Mouse (Mus musculus): ENCODE results near the gene Gsta3. TPM values are rescaled to one million over a fixed set of nuclear protein-coding genes. Genes with fewer than 3 reads are reported as not detected.
"Not testable (repeated sequence)": the region's sequence is repeated elsewhere in the genome, so short reads cannot be mapped to it uniquely, and the experiment has no call there.

Gene Gsta3
- polyA plus RNA-seq, 1 experiment from 2014 or later, result 0.29 TPM

DNA sequence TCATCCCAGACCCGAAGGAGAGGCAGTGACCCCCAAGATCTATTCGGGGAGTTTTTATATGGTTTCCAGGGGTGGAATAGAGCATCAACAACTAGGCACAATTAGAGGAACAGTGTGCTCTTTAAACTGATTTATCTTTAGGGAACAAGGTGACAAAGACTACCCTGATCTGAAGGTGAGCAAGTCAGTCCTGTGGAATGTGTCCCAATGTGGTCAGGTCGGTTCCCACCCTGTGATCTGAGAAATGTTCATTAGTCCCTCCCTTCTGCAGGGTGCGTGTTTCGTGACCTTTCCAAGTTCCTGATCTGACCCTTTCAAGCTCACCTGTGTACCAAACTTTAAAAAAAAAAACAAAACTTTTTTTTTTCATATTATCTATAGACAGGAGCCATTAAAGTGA lies 16.5 kb downstream of the Gsta3 start:
- Histone ChIP-seq H3K27me3 (no peaks in the 10 kb centered on the region), H3K4me2 (no peak overlapping the region), H3K9me3 (no peaks in the 10 kb centered on the region), H3K4me1 (replicated peaks) (no peaks in the 10 kb centered on the region), H3K36me3 (no peaks in the 10 kb centered on the region), H3K4me3 (no peak overlapping the region), H3K9ac (no peak overlapping the region), H3K27ac (replicated peaks) (no peak overlapping the region)
- ATAC-seq (ENCODE audit: low FRiP score, low read depth), result no peak
- 81% methylated on average over 5 of the region's 5 CpGs for WGBS

DNA sequence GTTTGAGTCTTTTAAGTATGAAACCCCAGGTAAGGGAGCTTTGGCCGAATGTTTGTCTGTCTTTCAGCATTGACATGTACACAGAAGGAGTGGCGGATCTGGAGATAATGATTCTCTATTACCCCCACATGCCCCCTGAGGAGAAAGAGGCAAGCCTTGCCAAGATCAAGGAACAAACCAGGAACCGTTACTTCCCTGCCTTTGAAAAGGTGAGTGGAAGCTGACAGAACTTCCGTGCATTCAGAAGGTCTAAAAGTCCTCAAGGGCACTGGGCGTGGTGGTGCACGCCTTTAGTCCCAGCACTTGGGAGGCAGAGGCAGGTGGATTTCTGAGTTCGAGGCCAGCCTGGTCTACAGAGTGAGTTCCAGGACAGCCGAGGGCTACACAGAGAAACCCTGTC lies 19.6 kb downstream of the Gsta3 start:
- 85% methylated on average over 8 of the region's 8 CpGs for WGBS
- not testable (repeated sequence) for H3K9me3 ChIP-seq; H3K4me3 ChIP-seq; H3K9ac ChIP-seq; ATAC-seq (ENCODE audit: low FRiP score, low read depth); H3K36me3 ChIP-seq; H3K27ac ChIP-seq (replicated peaks); H3K4me2 ChIP-seq; H3K4me1 ChIP-seq (replicated peaks); H3K27me3 ChIP-seq

DNA sequence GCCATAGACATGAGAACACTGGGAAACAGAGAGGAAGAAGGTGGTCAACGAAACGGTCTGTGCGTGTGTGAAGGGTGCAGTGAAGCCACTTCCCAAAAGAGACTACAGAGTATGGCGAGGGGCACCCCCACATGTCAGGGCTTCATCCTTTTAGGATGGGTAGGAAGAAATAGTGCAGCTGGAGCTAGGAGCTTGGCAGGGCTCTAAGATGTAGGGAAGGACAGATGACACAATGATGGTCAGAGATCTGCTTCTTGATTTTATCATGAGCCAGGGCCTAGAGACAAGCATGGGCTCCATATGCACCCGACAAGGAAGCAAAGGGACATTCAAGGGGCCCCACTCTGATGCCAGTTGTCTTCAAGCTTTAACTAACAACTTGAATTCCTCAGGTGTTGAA lies 22.0 kb downstream of the Gsta3 start:
- Histone ChIP-seq H3K4me1 (replicated peaks) (no peaks in the 10 kb centered on the region), H3K27ac (replicated peaks) (no peak overlapping the region), H3K27me3 (no peaks in the 10 kb centered on the region), H3K9me3 (no peaks in the 10 kb centered on the region), H3K36me3 (no peaks in the 10 kb centered on the region), H3K4me2 (no peak overlapping the region), H3K4me3 (no peak overlapping the region), H3K9ac (no peak overlapping the region)
- no peak for ATAC-seq (ENCODE audit: low FRiP score, low read depth)
- 94% methylated on average over 5 of the region's 5 CpGs for WGBS

DNA sequence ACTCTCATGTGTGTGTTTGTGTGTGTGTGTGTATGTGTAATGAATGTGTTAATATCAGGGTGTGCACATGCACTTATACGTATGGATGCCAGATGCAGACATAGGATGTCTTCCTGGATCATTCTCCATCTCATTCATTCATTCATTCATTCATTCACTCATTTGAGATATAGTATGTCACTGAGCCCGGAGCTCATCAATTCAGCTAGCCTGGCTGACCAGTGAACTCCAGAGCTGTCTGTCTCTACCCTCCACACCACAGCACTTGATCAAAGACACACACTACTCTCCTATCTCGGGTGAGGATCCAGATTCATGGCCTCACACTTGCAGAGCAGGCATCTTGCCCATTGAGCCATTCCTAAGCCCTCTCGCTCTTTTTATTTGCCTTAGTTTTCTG lies 23.6 kb downstream of the Gsta3 start:
- 92% methylated on average over 4 of the region's 4 CpGs for WGBS

DNA sequence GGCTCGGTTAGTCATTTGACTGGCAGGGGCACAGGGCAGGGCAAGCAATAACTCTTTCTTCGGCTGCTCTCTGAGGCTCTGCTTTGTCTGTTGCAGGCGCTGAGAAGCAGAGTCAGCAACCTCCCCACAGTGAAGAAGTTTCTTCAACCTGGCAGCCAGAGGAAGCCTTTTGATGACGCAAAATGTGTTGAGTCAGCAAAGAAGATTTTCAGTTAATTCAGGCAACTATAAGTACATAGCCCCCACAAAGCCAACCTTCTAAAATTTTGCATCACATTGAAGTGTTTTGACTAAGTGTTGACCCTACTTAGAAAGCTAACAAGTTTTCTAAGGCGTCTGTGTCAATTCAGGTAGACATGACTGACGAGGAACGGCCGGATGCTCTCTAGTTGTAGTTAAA lies 24.4 kb downstream of the Gsta3 start:
- no peak overlapping the region for H3K9ac ChIP-seq
- H3K4me2 ChIP-seq, result no peak overlapping the region
- no peaks in the 10 kb centered on the region for H3K27me3 ChIP-seq
- ATAC-seq (ENCODE audit: low FRiP score, low read depth), result no peak
- no peaks in the 10 kb centered on the region for H3K9me3 ChIP-seq
- H3K27ac ChIP-seq (replicated peaks), result no peak overlapping the region
- H3K36me3 ChIP-seq, result no peaks in the 10 kb centered on the region
- 76% methylated on average over 8 of the region's 8 CpGs for WGBS
- H3K4me3 ChIP-seq, result no peak overlapping the region
- no peaks in the 10 kb centered on the region for H3K4me1 ChIP-seq (replicated peaks)

More for the DNA sequence above, 23.6 kb downstream of the Gsta3 start:
- H3K4me2 ChIP-seq, result no peak overlapping the region
- no peak overlapping the region for H3K27ac ChIP-seq (replicated peaks)
- no peak for ATAC-seq (ENCODE audit: low FRiP score, low read depth)
- no peak overlapping the region for H3K9ac ChIP-seq
- no peak overlapping the region for H3K4me3 ChIP-seq
- no peaks in the 10 kb centered on the region for H3K36me3 ChIP-seq
- no peaks in the 10 kb centered on the region for H3K27me3 ChIP-seq
- no peaks in the 10 kb centered on the region for H3K9me3 ChIP-seq
- H3K4me1 ChIP-seq (replicated peaks), result no peaks in the 10 kb centered on the region

DNA sequence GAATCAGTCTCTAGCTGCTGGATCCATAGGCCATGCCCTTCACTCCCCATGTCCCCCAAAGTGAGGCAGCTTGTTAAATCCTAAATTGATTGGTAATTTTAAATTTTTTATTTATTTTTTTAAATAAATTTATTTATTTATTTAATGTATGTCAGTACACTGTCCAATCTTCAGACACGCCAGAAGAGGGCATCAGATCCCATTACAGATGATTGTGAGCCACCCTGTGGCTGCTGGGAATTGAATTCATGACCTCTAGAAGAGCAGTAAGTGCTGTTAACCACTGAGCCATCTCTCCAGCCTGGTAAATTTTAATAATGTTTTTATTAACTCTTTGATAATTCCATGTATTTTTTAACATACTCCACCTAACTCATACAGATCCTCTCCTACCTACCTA lies 26.4 kb downstream of the Gsta3 start:
- Histone ChIP-seq H3K27me3 (no peaks in the 10 kb centered on the region), H3K4me1 (replicated peaks) (no peaks in the 10 kb centered on the region; the same call in 1 of the 2 replicates), H3K9ac (no peak overlapping the region), H3K27ac (replicated peaks) (no peak overlapping the region), H3K4me2 (no peak overlapping the region), H3K9me3 (no peaks in the 10 kb centered on the region), H3K36me3 (no peaks in the 10 kb centered on the region), H3K4me3 (no peak overlapping the region)
- 89% methylated on average over 1 of the region's 1 CpGs for WGBS
- ATAC-seq (ENCODE audit: low FRiP score, low read depth), result no peak

DNA sequence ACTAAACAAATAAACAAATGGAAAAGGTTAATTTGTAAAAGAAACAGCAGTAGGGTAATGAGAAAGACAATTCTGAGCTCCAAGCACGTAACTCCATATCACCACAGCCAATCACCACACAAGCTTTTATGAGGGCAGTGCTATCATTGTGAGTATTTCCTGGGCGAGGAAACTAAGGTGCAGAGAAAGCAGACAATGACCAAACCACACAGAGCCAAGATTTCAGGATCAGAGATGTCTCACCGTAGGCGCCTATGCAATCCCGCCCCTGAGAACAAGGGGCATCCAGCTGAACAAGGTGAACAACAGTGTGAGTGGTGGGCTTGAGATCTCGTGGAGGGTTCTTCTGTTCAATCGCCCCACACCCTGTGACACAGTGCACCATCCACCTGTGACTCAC lies 27.1 kb downstream of the Gsta3 start:
- not testable (repeated sequence) for ATAC-seq (ENCODE audit: low FRiP score, low read depth); H3K9ac ChIP-seq; H3K4me3 ChIP-seq; H3K27me3 ChIP-seq; H3K9me3 ChIP-seq; H3K4me1 ChIP-seq (replicated peaks); H3K4me2 ChIP-seq; H3K27ac ChIP-seq (replicated peaks); H3K36me3 ChIP-seq
- 91% methylated on average over 7 of the region's 7 CpGs for WGBS

DNA sequence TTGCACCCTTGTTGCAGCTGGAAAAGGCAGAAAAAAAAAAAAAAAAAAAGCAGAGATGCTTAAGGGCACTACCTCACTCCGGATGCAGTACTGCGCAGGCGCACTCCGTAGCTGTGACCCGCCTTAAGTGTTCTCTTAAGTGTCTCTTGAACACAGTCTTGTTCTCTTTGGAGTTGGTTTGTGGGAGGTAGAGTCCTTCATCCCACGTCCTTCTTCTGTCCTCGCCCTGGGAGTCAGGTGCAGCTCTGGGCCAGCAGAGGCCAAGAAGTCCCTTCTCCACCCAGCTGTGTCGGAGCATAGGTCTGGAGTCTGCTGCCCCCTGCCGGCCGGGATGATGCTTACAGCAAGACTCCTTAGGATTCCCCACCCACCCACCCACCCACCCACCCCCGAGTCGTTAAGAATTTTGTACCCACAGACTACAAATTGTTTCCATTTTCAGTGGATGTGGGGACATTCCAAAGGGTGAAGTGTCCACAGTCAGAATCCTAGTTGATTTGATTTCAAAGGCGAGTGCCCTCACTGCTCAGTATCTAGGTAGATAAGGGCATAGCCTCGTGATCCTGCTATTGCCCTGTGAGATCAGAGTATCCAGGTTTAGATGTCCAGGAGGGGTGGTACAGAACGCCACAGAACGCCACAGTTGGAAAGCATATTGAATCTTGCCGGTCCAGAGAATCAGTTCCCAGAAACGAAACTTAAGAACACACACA lies 31.1 kb downstream of the Gsta3 start:
- H3K9me3 ChIP-seq, result no peaks in the 10 kb centered on the region
- H3K4me3 ChIP-seq, result peak overlapping the region; percentile 18
- H3K4me1 ChIP-seq (replicated peaks), result no peaks in the 10 kb centered on the region; the same call in 1 of the 2 replicates
- ATAC-seq (ENCODE audit: low FRiP score, low read depth), result peak; percentile 69
- no peak overlapping the region for H3K27ac ChIP-seq (replicated peaks)
- H3K9ac ChIP-seq, result no peak overlapping the region
- peak overlapping the region; percentile 54 for H3K4me2 ChIP-seq
- H3K36me3 ChIP-seq, result no peaks in the 10 kb centered on the region
- WGBS, result 24% methylated on average over 18 of the region's 18 CpGs
- 0 out of 2 replicates have a peak, but pooled peaks cover 2% of the 10 kb centered on the region for H3K27me3 ChIP-seq

DNA sequence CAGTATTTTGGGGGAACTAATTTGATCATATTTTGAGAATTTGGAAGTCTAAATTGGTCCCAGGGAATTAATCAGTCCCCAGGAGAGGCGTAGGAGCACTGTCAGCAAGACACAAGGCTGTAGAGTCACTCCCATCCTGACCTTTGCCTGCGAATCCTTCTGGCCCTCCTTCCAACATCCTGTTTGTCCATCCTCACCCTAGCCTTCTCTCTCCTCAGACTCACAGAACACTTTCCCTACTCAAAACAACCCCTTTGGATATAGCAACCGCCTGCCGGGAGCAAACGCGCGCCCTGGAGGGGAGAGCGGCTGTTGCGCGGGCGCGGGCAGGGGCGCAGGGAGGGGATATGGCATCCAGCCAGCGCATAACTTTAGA lies 31.7 kb downstream of the Gsta3 start:
- 0 out of 2 replicates have a peak, but pooled peaks cover 2% of the 10 kb centered on the region for H3K27me3 ChIP-seq
- 15% methylated on average over 14 of the region's 14 CpGs for WGBS
- H3K4me3 ChIP-seq, result peak overlapping the region; percentile 17
- H3K9ac ChIP-seq, result no peak overlapping the region
- no peak for ATAC-seq (ENCODE audit: low FRiP score, low read depth)
- peak overlapping the region; percentile 54 for H3K4me2 ChIP-seq
- no peaks in the 10 kb centered on the region for H3K9me3 ChIP-seq
- no peak overlapping the region for H3K27ac ChIP-seq (replicated peaks)
- no peaks in the 10 kb centered on the region for H3K36me3 ChIP-seq
- no peaks in the 10 kb centered on the region; the same call in 1 of the 2 replicates for H3K4me1 ChIP-seq (replicated peaks)

DNA sequence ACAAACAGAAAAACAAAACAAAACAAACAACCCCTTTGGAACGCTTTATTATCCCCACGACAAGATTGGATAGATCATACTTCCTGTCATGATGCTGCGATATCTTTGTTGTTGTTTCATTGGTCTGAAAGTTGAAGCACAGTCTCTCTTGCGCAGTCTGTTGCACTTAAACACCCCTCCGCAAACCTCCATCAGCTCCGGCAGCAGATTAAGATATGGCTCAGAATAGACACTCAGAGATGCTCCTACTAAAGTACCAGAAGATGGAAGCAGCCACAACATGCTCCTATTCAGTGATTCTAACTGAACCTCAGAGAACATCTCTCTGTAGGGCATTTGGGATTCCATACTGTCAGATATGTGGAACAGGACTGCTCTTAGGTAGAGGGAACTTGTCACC lies 32.7 kb downstream of the Gsta3 start:
- no peaks in the 10 kb centered on the region; the same call in 1 of the 2 replicates for H3K4me1 ChIP-seq (replicated peaks)
- no peak for ATAC-seq (ENCODE audit: low FRiP score, low read depth)
- no peak overlapping the region for H3K4me2 ChIP-seq
- H3K27me3 ChIP-seq, result 0 out of 2 replicates have a peak, but pooled peaks cover 2% of the 10 kb centered on the region
- WGBS, result 96% methylated on average over 6 of the region's 6 CpGs
- H3K36me3 ChIP-seq, result no peaks in the 10 kb centered on the region
- H3K27ac ChIP-seq (replicated peaks), result no peak overlapping the region
- no peak overlapping the region for H3K4me3 ChIP-seq
- H3K9ac ChIP-seq, result no peak overlapping the region
- H3K9me3 ChIP-seq, result no peaks in the 10 kb centered on the region

DNA sequence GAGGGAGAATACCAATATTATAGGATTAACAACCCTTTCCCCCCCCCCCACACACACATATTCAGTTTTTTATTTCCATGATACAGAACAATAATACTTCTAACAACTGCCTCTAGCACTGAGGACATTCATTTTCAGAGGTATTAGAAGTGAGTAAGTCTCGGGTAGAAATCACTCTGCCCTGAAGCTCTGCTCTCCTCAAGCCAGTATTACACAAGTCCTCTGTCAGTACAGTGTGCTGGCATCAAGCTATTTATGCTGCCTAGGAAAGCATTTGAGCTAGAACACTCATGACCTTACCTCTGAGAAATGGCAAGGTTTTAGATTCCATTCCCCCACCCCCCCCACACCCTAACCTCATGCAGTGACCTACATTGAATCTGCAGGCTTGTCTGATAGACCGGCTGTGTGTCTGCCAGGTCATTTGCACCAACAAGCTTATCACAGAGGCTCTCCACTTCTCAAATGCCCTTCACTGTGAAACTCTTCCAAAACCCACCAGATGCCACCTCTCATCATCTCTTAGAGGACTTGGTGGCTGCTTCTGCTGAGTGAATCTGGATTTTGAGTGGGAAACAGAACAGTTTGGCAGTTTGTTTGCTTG lies 34.1 kb downstream of the Gsta3 start:
- Histone ChIP-seq H3K4me3 (no peak overlapping the region), H3K9me3 (no peaks in the 10 kb centered on the region), H3K9ac (no peak overlapping the region), H3K36me3 (no peaks in the 10 kb centered on the region), H3K4me2 (no peak overlapping the region), H3K27me3 (0 out of 2 replicates have a peak, but pooled peaks cover 2% of the 10 kb centered on the region), H3K27ac (replicated peaks) (no peak overlapping the region), H3K4me1 (replicated peaks) (no peaks in the 10 kb centered on the region; the same call in 1 of the 2 replicates)
- 76% methylated on average over 2 of the region's 2 CpGs for WGBS
- no peak for ATAC-seq (ENCODE audit: low FRiP score, low read depth)

DNA sequence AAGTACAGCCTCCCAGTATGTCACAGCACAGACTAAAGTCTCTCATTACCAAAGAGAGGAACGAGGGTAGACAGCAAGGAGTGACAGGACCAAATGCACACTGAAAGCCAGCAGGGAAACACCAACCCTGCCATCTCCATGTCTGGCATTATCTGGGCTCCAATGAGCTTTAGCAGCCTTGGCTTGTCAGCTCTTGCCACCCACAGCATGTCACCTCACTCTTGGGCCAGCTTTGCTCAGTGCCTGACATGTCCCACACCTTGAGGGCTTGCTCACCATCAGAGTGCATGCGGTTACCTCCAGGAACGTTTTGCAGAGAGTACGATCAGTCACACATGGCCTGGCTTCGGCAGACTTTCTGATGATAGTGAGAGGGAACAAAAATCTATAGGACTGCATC lies 35.0 kb downstream of the Gsta3 start:
- not testable (repeated sequence) for H3K36me3 ChIP-seq; ATAC-seq (ENCODE audit: low FRiP score, low read depth)

More for the DNA sequence above, 35.0 kb downstream of the Gsta3 start:
- H3K27me3 ChIP-seq; H3K4me1 ChIP-seq (replicated peaks); H3K4me2 ChIP-seq; H3K4me3 ChIP-seq; H3K27ac ChIP-seq (replicated peaks); H3K9ac ChIP-seq; H3K9me3 ChIP-seq: not testable (repeated sequence)
- WGBS, result 89% methylated on average over 5 of the region's 5 CpGs

Data from hindbrain, embryonic 15.5 days (tissue).